Mouse (Mus musculus) neural tube, embryonic 14.5 days (tissue): ENCODE measurements around the gene Cd180. TPM values are rescaled to one million over a fixed set of nuclear protein-coding genes. Genes with fewer than 3 reads are reported as not detected.

Source experiments
- ATAC-seq: fragments of 200-750 bp; cut with Nextera tagmentation; 2 replicates; pipeline ENCODE4 v1.8.0; 2017; ENCODE audit warnings: low read depth, mild to moderate bottlenecking, moderate TSS enrichment, moderate library complexity
- H3K27ac ChIP-seq: fragments of 300-500 bp; sonication (generic); 2 replicates; pipeline ENCODE4 v1.5.1; 2014; ENCODE audit warnings: low read depth, mild to moderate bottlenecking, control low read depth, low read length, moderate library complexity, mixed read lengths
- H3K27me3 ChIP-seq: fragments of 300-500 bp; sonication (generic); 2 replicates; pipeline ENCODE4 v1.6.1; 2014; ENCODE audit warnings: low read length; ENCODE audit not compliant: control insufficient read depth, insufficient read depth
- H3K36me3 ChIP-seq: fragments of 300-500 bp; sonication (generic); 2 replicates; pipeline ENCODE4 v1.6.1; 2014; ENCODE audit warnings: low read length, mixed read lengths; ENCODE audit not compliant: control insufficient read depth, insufficient read depth
- H3K4me1 ChIP-seq: fragments of 300-500 bp; sonication (generic); 2 replicates; pipeline ENCODE4 v1.6.1; 2014; ENCODE audit warnings: low read length; ENCODE audit not compliant: control insufficient read depth, insufficient read depth
- H3K4me2 ChIP-seq: fragments of 300-500 bp; sonication (generic); 2 replicates; pipeline ENCODE4 v1.6.1; 2014; ENCODE audit warnings: mild to moderate bottlenecking, low read depth, low read length, control low read depth
- H3K4me3 ChIP-seq: fragments of 300-500 bp; sonication (generic); 2 replicates; pipeline ENCODE4 v1.5.1; 2014; ENCODE audit warnings: low read depth, low read length, control low read depth, mixed read lengths
- H3K9ac ChIP-seq: fragments of 300-500 bp; sonication (generic); replicated peaks from 2 replicates; pipeline ENCODE4 v1.6.1; 2014; ENCODE audit warnings: low read depth, mild to moderate bottlenecking, control low read depth, low read length, mixed read lengths
- H3K9me3 ChIP-seq: fragments of 300-500 bp; sonication (generic); 2 replicates; pipeline ENCODE4 v1.6.1; 2016; ENCODE audit warnings: low read length; ENCODE audit not compliant: control insufficient read depth
- WGBS: fragments of 180-500 bp; shearing (Covaris S2); extraction: QIAGEN DNeasy Blood & Tissue Kit; methylation state at CpG from one replicate; pipeline ENCODE4 v1.1.7; 2014; 5-methylcytosine and 5-hydroxymethylcytosine counted together
- polyA plus RNA-seq: library from polyadenylated mRNA; unstranded; fragments of >200 nt; fragmentation: Nextera tagmentation; extraction: Ambion mirVana; gene quantifications from 2 replicates; pipeline ENCODE4 v1.2.1, GENCODE M21; 2014

Gene Cd180
- polyA plus RNA-seq, 1 experiment from 2014 or later, result 0.79 TPM

DNA sequence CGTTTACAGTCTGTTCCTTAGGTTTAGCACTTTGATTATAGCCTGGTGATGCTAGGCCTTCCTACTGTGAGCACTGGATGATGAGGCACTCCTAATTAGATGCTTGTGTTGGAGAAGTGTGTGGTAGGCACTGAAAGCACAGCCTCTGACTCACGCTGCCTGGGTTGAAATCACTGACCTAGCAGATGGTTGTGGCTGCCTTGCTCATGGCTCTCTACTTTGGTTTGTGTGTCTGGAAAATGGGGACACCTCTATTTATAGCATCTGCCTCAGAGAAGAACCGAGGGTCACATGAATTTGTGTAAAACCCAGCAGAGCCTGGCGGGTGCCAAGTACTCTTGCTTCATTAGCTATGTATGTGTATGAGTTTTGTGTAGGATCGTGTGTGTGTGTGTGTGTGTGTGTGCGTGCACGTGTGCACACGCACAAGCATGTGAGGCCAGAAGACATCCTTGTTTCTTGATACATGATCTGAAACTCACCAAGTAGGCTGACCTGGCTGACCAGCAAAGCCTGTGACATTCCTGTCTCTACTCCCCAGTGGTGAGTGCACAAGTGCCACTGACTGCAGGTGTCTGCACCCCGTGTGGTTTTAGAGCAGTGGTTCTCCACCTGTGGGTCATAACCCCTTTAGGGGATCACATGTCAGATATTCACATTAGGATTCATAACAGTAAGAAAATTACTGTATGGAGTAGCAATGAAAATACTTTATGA, 52.4 kb downstream of the Cd180 start:
- 89% methylated on average over 9 of the region's 9 CpGs for WGBS
- Histone ChIP-seq H3K9ac (no peak overlapping the region), H3K4me3 (no peak overlapping the region)

DNA sequence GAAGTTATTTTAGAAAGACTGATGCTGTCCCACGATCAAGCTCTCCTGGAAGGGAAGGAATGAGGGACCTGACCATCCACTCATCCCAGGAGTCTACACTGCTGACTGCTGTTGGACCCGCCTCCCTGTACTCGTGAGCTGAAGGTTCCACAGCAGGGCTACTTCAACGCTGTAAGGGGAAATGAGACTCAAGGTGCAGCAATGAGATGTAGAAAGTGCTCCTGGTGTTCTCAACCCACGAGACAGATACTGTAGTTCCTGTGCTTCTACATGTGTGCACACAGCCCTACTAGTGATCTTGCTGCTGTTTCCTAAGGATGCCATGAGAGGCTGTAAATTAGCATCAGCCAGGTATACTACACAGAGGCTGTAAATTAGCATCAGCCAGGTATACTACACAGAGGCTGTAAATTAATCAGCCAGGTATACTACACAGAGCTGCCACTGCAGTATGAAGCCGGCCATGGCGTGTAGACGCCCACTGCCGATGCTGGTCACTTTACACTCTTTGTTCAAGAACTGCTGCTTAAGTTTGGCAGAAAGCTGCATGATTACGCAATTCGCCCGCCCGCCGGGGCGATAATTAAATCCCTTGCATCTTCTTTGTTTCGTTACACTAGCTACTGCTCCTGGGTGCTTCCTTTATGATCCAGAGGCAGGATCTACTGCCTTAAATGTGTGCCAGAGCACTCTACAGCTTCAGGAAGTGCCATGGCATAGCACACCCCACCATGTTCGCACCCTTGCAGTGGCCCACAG, 53.6 kb downstream of the Cd180 start:
- no peak overlapping the region for H3K9ac ChIP-seq
- no peak overlapping the region for H3K4me3 ChIP-seq
- ATAC-seq, result no peak
- H3K36me3 ChIP-seq, result 0 out of 2 replicates have a peak, but pooled peaks cover 4% of the 10 kb centered on the region
- no peak overlapping the region for H3K4me2 ChIP-seq
- H3K27me3 ChIP-seq, result no peaks in the 10 kb centered on the region
- H3K4me1 ChIP-seq, result no peaks in the 10 kb centered on the region
- 89% methylated on average over 17 of the region's 17 CpGs for WGBS
- no peak overlapping the region for H3K27ac ChIP-seq
- H3K9me3 ChIP-seq, result no peaks in the 10 kb centered on the region

More for the DNA sequence above, 52.4 kb downstream of the Cd180 start:
- 0 out of 2 replicates have a peak, but pooled peaks cover 1% of the 10 kb centered on the region for H3K36me3 ChIP-seq
- no peak overlapping the region for H3K4me2 ChIP-seq
- H3K9me3 ChIP-seq, result no peaks in the 10 kb centered on the region
- no peak overlapping the region for H3K27ac ChIP-seq
- no peaks in the 10 kb centered on the region for H3K27me3 ChIP-seq
- no peak for ATAC-seq
- H3K4me1 ChIP-seq, result no peaks in the 10 kb centered on the region

DNA sequence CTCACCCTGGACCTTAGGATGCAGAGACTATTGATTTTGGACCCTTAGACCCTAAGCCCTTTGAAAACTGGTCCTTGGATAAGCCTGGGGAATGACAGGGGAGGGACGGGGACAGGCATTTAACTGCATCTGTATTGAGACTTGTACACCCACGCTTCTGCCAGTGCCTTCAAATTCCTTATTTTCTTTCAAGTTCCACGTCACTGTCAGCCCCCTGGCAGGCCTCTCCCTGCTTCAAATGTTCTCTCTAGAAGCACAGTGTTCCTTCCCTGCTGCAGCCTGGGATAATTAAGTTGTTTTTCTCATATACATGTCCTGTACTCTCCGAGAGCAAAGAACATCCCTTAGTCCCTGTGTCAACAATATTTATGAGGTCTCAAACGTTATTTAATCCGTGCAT, 55.8 kb downstream of the Cd180 start:
- H3K9ac ChIP-seq, result no peak overlapping the region
- H3K36me3 ChIP-seq, result 0 out of 2 replicates have a peak, but pooled peaks cover 4% of the 10 kb centered on the region
- H3K4me3 ChIP-seq, result no peak overlapping the region
- no peaks in the 10 kb centered on the region for H3K27me3 ChIP-seq
- no peaks in the 10 kb centered on the region for H3K9me3 ChIP-seq
- ATAC-seq, result no peak
- H3K27ac ChIP-seq, result no peak overlapping the region
- H3K4me2 ChIP-seq, result no peak overlapping the region
- no peaks in the 10 kb centered on the region for H3K4me1 ChIP-seq
- 41% methylated on average over 6 of the region's 6 CpGs for WGBS

DNA sequence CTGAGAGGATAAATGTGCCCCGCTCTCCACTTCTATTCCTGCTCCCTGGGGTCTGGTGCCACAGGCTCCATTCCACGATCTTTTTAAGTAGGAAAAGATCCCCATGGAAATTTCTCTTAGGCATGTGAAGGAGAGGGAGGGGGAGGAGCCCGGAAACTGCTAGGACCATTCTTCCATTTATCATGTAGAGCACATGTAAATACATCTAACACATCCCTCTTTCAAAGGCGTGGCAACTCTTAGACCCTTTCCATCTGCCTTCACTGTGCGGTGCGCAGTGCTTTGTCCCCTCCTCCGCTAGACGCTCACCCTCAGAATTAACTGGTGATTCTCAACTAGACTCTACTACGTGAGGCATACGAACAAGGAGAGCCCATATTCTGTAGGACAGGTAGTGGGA, 56.5 kb downstream of the Cd180 start:
- WGBS, result 69% methylated on average over 10 of the region's 10 CpGs
- no peak for ATAC-seq
- H3K4me1 ChIP-seq, result no peaks in the 10 kb centered on the region

DNA sequence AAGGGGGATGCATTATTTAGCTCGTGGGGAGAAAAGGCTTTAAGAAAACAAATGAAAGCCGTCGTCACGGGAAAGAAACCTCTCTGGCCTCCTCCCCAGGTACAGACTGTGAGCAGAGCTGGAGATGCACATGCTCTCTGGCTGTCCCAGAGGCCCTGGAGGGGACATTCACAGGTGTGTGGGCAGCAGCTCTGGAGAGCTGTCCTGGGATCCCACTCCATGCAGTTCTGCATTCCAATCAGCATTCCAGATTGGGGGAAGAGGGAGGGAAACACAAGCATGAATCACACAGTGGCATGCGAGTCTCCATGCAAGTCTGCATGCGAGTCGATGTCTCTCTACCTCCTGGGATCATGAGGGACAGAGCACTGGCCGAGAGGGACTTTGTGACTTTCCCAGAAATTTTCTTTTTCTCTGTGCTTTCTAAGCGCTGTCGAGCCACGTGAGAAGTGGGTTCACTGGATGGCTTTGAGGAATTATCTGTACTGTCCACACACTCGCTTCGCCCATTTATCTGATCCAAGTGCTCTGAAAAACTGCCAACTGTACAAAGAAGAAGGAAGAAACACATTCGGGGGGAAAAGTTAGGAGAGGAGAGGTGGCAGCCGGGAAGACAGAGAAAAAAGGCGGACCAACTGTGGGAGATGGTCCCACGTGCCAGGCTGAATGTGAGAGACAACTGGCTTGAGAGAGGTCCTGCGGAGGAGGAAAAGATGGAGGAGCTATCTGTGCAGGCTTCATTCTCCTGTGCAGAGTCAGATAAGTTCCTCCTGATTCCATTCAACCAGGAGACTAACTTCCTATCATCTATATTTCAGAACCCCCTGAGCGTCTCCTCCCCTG, 60.6 kb downstream of the Cd180 start:
- 0 out of 2 replicates have a peak, but pooled peaks cover 4% of the 10 kb centered on the region for H3K36me3 ChIP-seq
- H3K27me3 ChIP-seq, result no peaks in the 10 kb centered on the region
- no peaks in the 10 kb centered on the region for H3K9me3 ChIP-seq
- H3K9ac ChIP-seq, result no peak overlapping the region
- H3K4me1 ChIP-seq, result no peaks in the 10 kb centered on the region
- H3K4me3 ChIP-seq, result no peak overlapping the region
- 86% methylated on average over 19 of the region's 19 CpGs for WGBS
- no peak overlapping the region for H3K4me2 ChIP-seq
- ATAC-seq, result no peak
- H3K27ac ChIP-seq, result no peak overlapping the region

More for the DNA sequence above, 56.5 kb downstream of the Cd180 start:
- Histone ChIP-seq H3K36me3 (0 out of 2 replicates have a peak, but pooled peaks cover 4% of the 10 kb centered on the region), H3K27ac (no peak overlapping the region), H3K4me2 (no peak overlapping the region), H3K4me3 (no peak overlapping the region), H3K27me3 (no peaks in the 10 kb centered on the region), H3K9ac (no peak overlapping the region), H3K9me3 (no peaks in the 10 kb centered on the region)

DNA sequence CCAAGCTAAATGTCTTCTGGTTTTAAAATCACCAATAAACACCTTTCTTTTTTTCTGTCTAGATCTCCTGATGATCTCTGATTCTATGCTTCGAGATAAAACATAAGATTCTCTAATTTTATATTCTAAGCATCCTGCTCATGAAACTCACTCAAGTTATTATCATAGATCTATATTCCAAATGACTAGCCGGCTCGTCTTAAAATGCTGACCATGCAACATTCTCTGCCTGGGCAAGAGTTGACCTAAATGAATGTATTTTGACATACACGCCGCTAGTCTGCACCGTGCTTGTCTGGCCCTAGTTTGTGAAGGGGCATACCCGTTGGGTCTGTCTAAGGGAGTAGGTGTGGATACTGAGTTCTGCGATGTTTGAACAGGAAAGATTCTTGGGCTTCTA, 61.8 kb downstream of the Cd180 start:
- Histone ChIP-seq H3K4me3 (no peak overlapping the region), H3K27ac (no peak overlapping the region), H3K4me1 (no peaks in the 10 kb centered on the region), H3K27me3 (no peaks in the 10 kb centered on the region), H3K36me3 (0 out of 2 replicates have a peak, but pooled peaks cover 4% of the 10 kb centered on the region), H3K9me3 (no peaks in the 10 kb centered on the region), H3K4me2 (no peak overlapping the region), H3K9ac (no peak overlapping the region)
- no peak for ATAC-seq
- WGBS, result 96% methylated on average over 8 of the region's 8 CpGs

GRCm38 (mm10) chr13:102756071-102756470, 62.7 kb downstream of the Cd180 start:
- Histone ChIP-seq H3K4me2 (no peak overlapping the region), H3K9ac (no peak overlapping the region), H3K36me3 (0 out of 2 replicates have a peak, but pooled peaks cover under 1% of the 10 kb centered on the region), H3K4me3 (no peak overlapping the region), H3K27ac (no peak overlapping the region), H3K27me3 (no peaks in the 10 kb centered on the region), H3K9me3 (no peaks in the 10 kb centered on the region), H3K4me1 (no peaks in the 10 kb centered on the region)
- WGBS, result 92% methylated on average over 8 of the region's 8 CpGs
- ATAC-seq, result no peak

DNA sequence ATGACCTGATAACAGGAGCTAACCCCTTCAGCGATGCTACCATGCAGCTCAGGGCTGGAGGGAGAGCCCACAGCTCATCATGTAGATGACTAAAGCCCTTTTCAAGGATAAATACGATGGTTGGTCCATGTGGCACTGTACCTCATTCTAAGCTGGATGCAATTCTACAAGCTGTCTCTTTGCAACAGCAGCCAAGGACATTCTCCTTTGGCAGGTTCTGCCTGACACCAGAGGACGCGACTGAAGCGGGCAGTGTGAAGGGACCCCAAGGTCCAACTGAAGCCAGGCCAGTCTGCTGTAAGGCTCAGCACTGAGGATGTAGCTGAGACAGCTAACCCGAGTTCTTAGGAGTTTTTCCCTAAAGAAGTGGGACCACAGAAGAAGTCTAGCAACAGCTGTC, 64.7 kb downstream of the Cd180 start:
- Histone ChIP-seq H3K9ac (no peak overlapping the region), H3K9me3 (no peaks in the 10 kb centered on the region), H3K4me3 (no peak overlapping the region), H3K36me3 (no peaks in the 10 kb centered on the region), H3K27ac (no peak overlapping the region), H3K27me3 (no peaks in the 10 kb centered on the region), H3K4me2 (no peak overlapping the region), H3K4me1 (no peaks in the 10 kb centered on the region)
- no peak for ATAC-seq
- WGBS, result 97% methylated on average over 6 of the region's 6 CpGs
